Mouse (Mus musculus): Measurements from ENCODE around the gene Tunar.

DNA sequence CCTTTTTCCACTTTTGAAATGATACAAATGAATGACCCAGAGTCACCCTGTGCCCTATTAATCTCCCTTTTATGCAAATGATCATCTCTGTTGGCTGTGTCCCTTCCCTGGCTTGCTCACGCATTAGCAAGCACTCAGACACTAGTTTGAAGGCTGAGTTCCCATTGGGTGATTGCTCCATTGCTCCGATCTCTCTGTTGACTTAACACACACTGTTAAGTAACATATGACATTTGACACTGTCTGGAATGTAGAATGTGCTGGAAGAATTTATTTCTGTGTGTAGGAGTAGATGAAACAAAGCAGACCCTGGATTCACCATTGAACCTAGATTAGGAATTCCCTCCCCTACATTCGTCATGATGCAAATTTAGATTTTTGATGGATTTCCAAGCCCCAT, 99.1 kb downstream of the Tunar start:
- TF ChIP-seq CTCF (IDR thresholded peaks at IDR 0.05; ENCODE audit: borderline replicate concordance, insufficient read depth, low read length) (no peak), POLR2A (IDR thresholded peaks at IDR 0.05; ENCODE audit: low read depth, low read length) (no peak)
